Mouse (Mus musculus): ENCODE measurements around the gene E2f4. TPM values are rescaled to one million over a fixed set of nuclear protein-coding genes. Genes with fewer than 3 reads are reported as not detected.

Gene E2f4
- total RNA-seq, 2 experiments from 2014 or later = 120 to 289 TPM

GRCm38 (mm10) chr8:105339886-105340635, 42.6 kb downstream of the E2f4 start:
- ATAC-seq (replicated peaks; ENCODE audit: low FRiP score, poor library complexity, severe bottlenecking) = no peak

GRCm38 (mm10) chr8:105341399-105341798, 43.9 kb downstream of the E2f4 start:
- ATAC-seq (replicated peaks; ENCODE audit: low FRiP score, poor library complexity, severe bottlenecking) = no peak

GRCm38 (mm10) chr8:105342768-105343167, 45.3 kb downstream of the E2f4 start:
- no peak for ATAC-seq (replicated peaks; ENCODE audit: low FRiP score, poor library complexity, severe bottlenecking)

GRCm38 (mm10) chr8:105343791-105344574, 46.5 kb downstream of the E2f4 start:
- no peak for ATAC-seq (replicated peaks; ENCODE audit: low FRiP score, poor library complexity, severe bottlenecking)

GRCm38 (mm10) chr8:105345061-105345975, 47.9 kb downstream of the E2f4 start:
- ATAC-seq (replicated peaks; ENCODE audit: low FRiP score, poor library complexity, severe bottlenecking) = no peak

GRCm38 (mm10) chr8:105346611-105347427, 49.4 kb downstream of the E2f4 start:
- peak; percentile 8; the same call in 1 of the 2 replicates for ATAC-seq (replicated peaks; ENCODE audit: low FRiP score, poor library complexity, severe bottlenecking)

GRCm38 (mm10) chr8:105347428-105348221, 50.2 kb downstream of the E2f4 start, which contains the start of gene Fhod1:
Gene Fhod1, minus strand, starts transcription at chr8:105347953.
- peak; percentile 95 for ATAC-seq (replicated peaks; ENCODE audit: low FRiP score, poor library complexity, severe bottlenecking)

GRCm38 (mm10) chr8:105348450-105349095, 51.1 kb downstream of the E2f4 start, which contains the start of gene Slc9a5:
Gene Slc9a5, plus strand, starts transcription at chr8:105348843.
- ATAC-seq (replicated peaks; ENCODE audit: low FRiP score, poor library complexity, severe bottlenecking) = no peak

- no peak for ATAC-seq (replicated peaks; ENCODE audit: low FRiP score, poor library complexity, severe bottlenecking)
Observed at GRCm38 (mm10) chr8:105349096-105349771, 51.8 kb downstream of the E2f4 start.

GRCm38 (mm10) chr8:105350186-105350585, 52.7 kb downstream of the E2f4 start:
- no peak for ATAC-seq (replicated peaks; ENCODE audit: low FRiP score, poor library complexity, severe bottlenecking)

- no peak for ATAC-seq (replicated peaks; ENCODE audit: low FRiP score, poor library complexity, severe bottlenecking)
Observed at GRCm38 (mm10) chr8:105353583-105354135, 56.2 kb downstream of the E2f4 start.

- no peak for ATAC-seq (replicated peaks; ENCODE audit: low FRiP score, poor library complexity, severe bottlenecking)
Observed at GRCm38 (mm10) chr8:105354549-105354948, 57.1 kb downstream of the E2f4 start.

Other genes with a start within 250 kb of the E2f4 start
- gene Ces3a, start 249.1 kb upstream of the E2f4 start, total RNA-seq (2015; ENCODE audit: low replicate concordance) = not detected in 2 replicates
- not detected in 2 replicates for gene Ces3a, start 249.1 kb upstream of the E2f4 start, total RNA-seq (2017; ENCODE audit: low replicate concordance)
- gene Ces3b, start 213.9 kb upstream of the E2f4 start, total RNA-seq (2015; ENCODE audit: low replicate concordance) = not detected in 2 replicates
- gene Ces3b, start 213.9 kb upstream of the E2f4 start, total RNA-seq (2017; ENCODE audit: low replicate concordance) = not detected in 2 replicates
- gene Ces4a, start 165.9 kb upstream of the E2f4 start, total RNA-seq (2015; ENCODE audit: low replicate concordance) = not detected in 2 replicates
- not detected in 2 replicates for gene Ces4a, start 165.9 kb upstream of the E2f4 start, total RNA-seq (2017; ENCODE audit: low replicate concordance)
- gene Cbfb, start 127.0 kb upstream of the E2f4 start, total RNA-seq (2015; ENCODE audit: low replicate concordance) = 28.6 and 37.6 TPM in 2 replicates
- 27.2 and 33.1 TPM in 2 replicates for gene Cbfb, start 127.0 kb upstream of the E2f4 start, total RNA-seq (2017; ENCODE audit: low replicate concordance)
- 16.9 and 22.5 TPM in 2 replicates for gene D230025D16Rik, start 72.5 kb upstream of the E2f4 start, total RNA-seq (2015; ENCODE audit: low replicate concordance)
- gene D230025D16Rik, start 72.5 kb upstream of the E2f4 start, total RNA-seq (2017; ENCODE audit: low replicate concordance) = 20.1 and 22.6 TPM in 2 replicates
- not detected in 2 replicates for gene B3gnt9, start 42.5 kb upstream of the E2f4 start, total RNA-seq (2015; ENCODE audit: low replicate concordance)
- gene B3gnt9, start 42.5 kb upstream of the E2f4 start, total RNA-seq (2017; ENCODE audit: low replicate concordance) = 0.09 TPM in 1 of 2 replicates, not detected in the other
- gene Tradd, start 33.1 kb upstream of the E2f4 start, total RNA-seq (2015; ENCODE audit: low replicate concordance) = 2.3 and 3.5 TPM in 2 replicates
- gene Tradd, start 33.1 kb upstream of the E2f4 start, total RNA-seq (2017; ENCODE audit: low replicate concordance) = 3.6 and 5.9 TPM in 2 replicates
- 1.3 and 3.5 TPM in 2 replicates for gene Fbxl8, start 33.0 kb upstream of the E2f4 start, total RNA-seq (2015; ENCODE audit: low replicate concordance)
- gene Fbxl8, start 33.0 kb upstream of the E2f4 start, total RNA-seq (2017; ENCODE audit: low replicate concordance) = 0.28 and 0.94 TPM in 2 replicates
- not detected in 2 replicates for gene Hsf4, start 27.9 kb upstream of the E2f4 start, total RNA-seq (2015; ENCODE audit: low replicate concordance)
- gene Hsf4, start 27.9 kb upstream of the E2f4 start, total RNA-seq (2017; ENCODE audit: low replicate concordance) = not detected in 2 replicates
- gene Nol3, start 21.5 kb upstream of the E2f4 start, total RNA-seq (2015; ENCODE audit: low replicate concordance) = not detected in 2 replicates
- not detected in 2 replicates for gene Nol3, start 21.5 kb upstream of the E2f4 start, total RNA-seq (2017; ENCODE audit: low replicate concordance)
- 1.0 and 3.8 TPM in 2 replicates for gene 4931428F04Rik, start 7.8 kb upstream of the E2f4 start, total RNA-seq (2015; ENCODE audit: low replicate concordance)
- gene 4931428F04Rik, start 7.8 kb upstream of the E2f4 start, total RNA-seq (2017; ENCODE audit: low replicate concordance) = 0.70 and 1.2 TPM in 2 replicates
- gene Exoc3l, start 1.6 kb upstream of the E2f4 start, total RNA-seq (2015; ENCODE audit: low replicate concordance) = 0.38 and 5.9 TPM in 2 replicates
- gene Exoc3l, start 1.6 kb upstream of the E2f4 start, total RNA-seq (2017; ENCODE audit: low replicate concordance) = 15.0 and 26.8 TPM in 2 replicates
- gene Elmo3, start 7.9 kb downstream of the E2f4 start, total RNA-seq (2015; ENCODE audit: low replicate concordance) = 13.8 and 17.3 TPM in 2 replicates
- 22.1 and 30.7 TPM in 2 replicates for gene Elmo3, start 7.9 kb downstream of the E2f4 start, total RNA-seq (2017; ENCODE audit: low replicate concordance)
- gene Lrrc29, start 28.6 kb downstream of the E2f4 start, total RNA-seq (2015; ENCODE audit: low replicate concordance) = 13.4 and 35.9 TPM in 2 replicates
- gene Lrrc29, start 28.6 kb downstream of the E2f4 start, total RNA-seq (2017; ENCODE audit: low replicate concordance) = 26.2 and 28.6 TPM in 2 replicates
- gene Tmem208, start 28.7 kb downstream of the E2f4 start, total RNA-seq (2015; ENCODE audit: low replicate concordance) = 51.2 and 56.3 TPM in 2 replicates
- gene Tmem208, start 28.7 kb downstream of the E2f4 start, total RNA-seq (2017; ENCODE audit: low replicate concordance) = 18.5 and 26.9 TPM in 2 replicates
- gene Fhod1, start 50.3 kb downstream of the E2f4 start, total RNA-seq (2015; ENCODE audit: low replicate concordance) = 0.19 and 3.8 TPM in 2 replicates
- gene Fhod1, start 50.3 kb downstream of the E2f4 start, total RNA-seq (2017; ENCODE audit: low replicate concordance) = 0.56 and 1.0 TPM in 2 replicates
- 1.7 TPM in 1 of 2 replicates, not detected in the other for gene Slc9a5, start 51.2 kb downstream of the E2f4 start, total RNA-seq (2015; ENCODE audit: low replicate concordance)
- gene Slc9a5, start 51.2 kb downstream of the E2f4 start, total RNA-seq (2017; ENCODE audit: low replicate concordance) = not detected in 2 replicates
- not detected in 2 replicates for gene Plekhg4, start 75.6 kb downstream of the E2f4 start, total RNA-seq (2015; ENCODE audit: low replicate concordance)
- gene Plekhg4, start 75.6 kb downstream of the E2f4 start, total RNA-seq (2017; ENCODE audit: low replicate concordance) = not detected in 2 replicates
- gene Kctd19, start 115.8 kb downstream of the E2f4 start, total RNA-seq (2015; ENCODE audit: low replicate concordance) = not detected in 2 replicates
- not detected in 2 replicates for gene Kctd19, start 115.8 kb downstream of the E2f4 start, total RNA-seq (2017; ENCODE audit: low replicate concordance)
- 0.96 TPM in 1 of 2 replicates, not detected in the other for gene Lrrc36, start 115.9 kb downstream of the E2f4 start, total RNA-seq (2015; ENCODE audit: low replicate concordance)
- gene Lrrc36, start 115.9 kb downstream of the E2f4 start, total RNA-seq (2017; ENCODE audit: low replicate concordance) = 0.56 and 0.85 TPM in 2 replicates
- gene Tppp3, start 173.9 kb downstream of the E2f4 start, total RNA-seq (2015; ENCODE audit: low replicate concordance) = not detected in 2 replicates
- gene Tppp3, start 173.9 kb downstream of the E2f4 start, total RNA-seq (2017; ENCODE audit: low replicate concordance) = not detected in 2 replicates
- gene Zdhhc1, start 199.2 kb downstream of the E2f4 start, total RNA-seq (2015; ENCODE audit: low replicate concordance) = not detected in 2 replicates
- 0.17 and 0.42 TPM in 2 replicates for gene Zdhhc1, start 199.2 kb downstream of the E2f4 start, total RNA-seq (2017; ENCODE audit: low replicate concordance)
- gene Hsd11b2, start 221.1 kb downstream of the E2f4 start, total RNA-seq (2015; ENCODE audit: low replicate concordance) = 2.3 TPM in 1 of 2 replicates, not detected in the other
- gene Hsd11b2, start 221.1 kb downstream of the E2f4 start, total RNA-seq (2017; ENCODE audit: low replicate concordance) = not detected in 2 replicates

Measured in erythroblast, adult 5-6 weeks (primary cell).